Comparison of ENCODE assay signal across 13 mouse cellular contexts in genomic region chr16:77405181-77405818, GRCm38 (mm10).
DNase-seq lines count a peak whose midpoint lies in the region; ATAC-seq and TF ChIP-seq lines count a peak whose summit lies in the region.
"Had no signal": no experiment of that assay in that cellular context is flagged by ENCODE, and none has a peak within 500 bp of the region (broad histone marks: within the 10 kb centered on the region; RNA-seq: fewer than 3 reads in every experiment).

No protein-coding gene starts in this region.

- peak; percentile 27 for ATAC-seq in forebrain, embryonic 15.5 days (replicated peaks)
- no peak for ATAC-seq in limb, embryonic 14.5 days (ENCODE audit: low FRiP score, low read depth)
- peak; percentile 65 for ATAC-seq in midbrain, embryonic 15.5 days (replicated peaks)

- H3K4me2 ChIP-seq in forebrain, embryonic 15.5 days (replicated peaks), result peak overlapping the region; percentile 13
- H3K4me2 ChIP-seq in limb, embryonic 14.5 days (replicated peaks; ENCODE audit: low read depth, low read length, severe bottlenecking), result peak overlapping the region; percentile 1; the same call in 1 of the 2 replicates
- H3K4me2 ChIP-seq in midbrain, embryonic 15.5 days, result peak overlapping the region; percentile 36

- H3K9me3 ChIP-seq in forebrain, embryonic 15.5 days, result no peaks in the 10 kb centered on the region
- no peaks in the 10 kb centered on the region for H3K9me3 ChIP-seq in limb, embryonic 14.5 days (ENCODE audit: control insufficient read depth, low read length)
- H3K9me3 ChIP-seq in midbrain, embryonic 15.5 days, result no peaks in the 10 kb centered on the region

- no peaks in the 10 kb centered on the region for H3K36me3 ChIP-seq in forebrain, embryonic 15.5 days
- H3K36me3 ChIP-seq in limb, embryonic 14.5 days (ENCODE audit: control insufficient read depth, insufficient read depth, low read length), result no peaks in the 10 kb centered on the region
- H3K36me3 ChIP-seq in midbrain, embryonic 15.5 days (replicated peaks), result no peaks in the 10 kb centered on the region

- WGBS in forebrain, embryonic 15.5 days, result 51% methylated on average over 8 of the region's 8 CpGs
- WGBS in limb, embryonic 14.5 days, result 30% methylated on average over 8 of the region's 8 CpGs
- WGBS in midbrain, embryonic 15.5 days, result 17% methylated on average over 8 of the region's 8 CpGs

- H3K27ac ChIP-seq in forebrain, embryonic 15.5 days (replicated peaks), result peak overlapping the region; percentile 56; the same call in 1 of the 2 replicates
- peak overlapping the region; percentile 10; the same call in 1 of the 2 replicates for H3K27ac ChIP-seq in limb, embryonic 14.5 days (replicated peaks; ENCODE audit: low read depth, low read length)
- peak overlapping the region; percentile 79 for H3K27ac ChIP-seq in midbrain, embryonic 15.5 days
- H3K27ac ChIP-seq: gastrocnemius, adult 2 months had no signal

- TF ChIP-seq POLR2A in limb, embryonic 14.5 days (IDR thresholded peaks at IDR 0.05; ENCODE audit: borderline replicate concordance, extremely low read depth, insufficient read depth, insufficient read length), result no peak

- peaks cover 53% of the 10 kb centered on the region for H3K4me1 ChIP-seq in forebrain, embryonic 15.5 days
- peaks cover 29% of the 10 kb centered on the region for H3K4me1 ChIP-seq in limb, embryonic 14.5 days (ENCODE audit: control insufficient read depth, insufficient read depth, low read length)
- peaks cover 45% of the 10 kb centered on the region for H3K4me1 ChIP-seq in midbrain, embryonic 15.5 days

- DNase-seq in embryo, embryonic 10 days (ENCODE audit: low spot score), result peak; percentile 40
- DNase-seq in embryo, embryonic 9.5 days (ENCODE audit: extremely low spot score), result no peak
- DNase-seq in limb, embryonic 14.5 days (ENCODE audit: low spot score), result peak; percentile 72
- DNase-seq in kidney, adult 8-10 months, result no peak
- DNase-seq in cerebellum, postnatal 10 days, result no peak
- DNase-seq in urinary bladder, postnatal 36 days (ENCODE audit: low spot score in 2 of 2), result no peak
- DNase-seq: adrenal gland, postnatal 25 days; cerebellum, postnatal 14 days; gastrocnemius, adult 2 months; heart, postnatal 4 days; lung, postnatal 36 days had no signal

- H3K9ac ChIP-seq in forebrain, embryonic 15.5 days (replicated peaks), result no peak overlapping the region
- H3K9ac ChIP-seq in limb, embryonic 14.5 days (ENCODE audit: low read depth, low read length, severe bottlenecking), result no peak overlapping the region
- no peak overlapping the region for H3K9ac ChIP-seq in midbrain, embryonic 15.5 days

- no peaks in the 10 kb centered on the region for H3K27me3 ChIP-seq in forebrain, embryonic 15.5 days
- H3K27me3 ChIP-seq in limb, embryonic 14.5 days (ENCODE audit: control insufficient read depth, insufficient read depth, low read length), result no peaks in the 10 kb centered on the region
- no peaks in the 10 kb centered on the region for H3K27me3 ChIP-seq in midbrain, embryonic 15.5 days (replicated peaks)

- H3K4me3 ChIP-seq in forebrain, embryonic 15.5 days, result no peak overlapping the region
- H3K4me3 ChIP-seq in limb, embryonic 14.5 days (replicated peaks; ENCODE audit: low read length), result no peak overlapping the region
- no peak overlapping the region for H3K4me3 ChIP-seq in midbrain, embryonic 15.5 days
- H3K4me3 ChIP-seq: gastrocnemius, adult 2 months had no signal

Comparison
In these comparisons a context has a peak if more than half of its experiments do, and no peak if none do; other contexts are left out.
1. DNase-seq: peak in embryo, embryonic 10 days (single experiment) and limb, embryonic 14.5 days (single experiment); none in embryo, embryonic 9.5 days (single experiment), kidney, adult 8-10 months (0 of 2), cerebellum, postnatal 10 days (0 of 2) and urinary bladder, postnatal 36 days (0 of 2).
2. H3K27ac ChIP-seq: peak in every context shown above with its lines; median percentile 79 in midbrain, embryonic 15.5 days; 56 in forebrain, embryonic 15.5 days; 10 in limb, embryonic 14.5 days.
3. Peak in every context shown above with its lines, with median percentiles within 50 percentile points of each other: H3K4me2 ChIP-seq.